Mouse (Mus musculus): ENCODE measurements around the gene Fggy. TPM values are rescaled to one million over a fixed set of nuclear protein-coding genes. Genes with fewer than 3 reads are reported as not detected.

Gene Fggy
- polyA plus RNA-seq, 1 experiment, result 22.2 TPM

- no peak overlapping the region for H3K4me3 ChIP-seq (ENCODE audit: low read depth, low read length)
- no peak overlapping the region for H3K27ac ChIP-seq (ENCODE audit: insufficient read depth, low read length)
- H3K27me3 ChIP-seq (ENCODE audit: control insufficient read depth, insufficient read depth, low read length, poor library complexity, severe bottlenecking), result no peaks in the 10 kb centered on the region
- no peaks in the 10 kb centered on the region for H3K36me3 ChIP-seq (ENCODE audit: control insufficient read depth, insufficient read depth, low read length, poor library complexity, severe bottlenecking)
- H3K9me3 ChIP-seq (replicated peaks; ENCODE audit: control insufficient read depth, insufficient read depth, low read length, poor library complexity, severe bottlenecking), result no peaks in the 10 kb centered on the region
- TF ChIP-seq EP300 (IDR thresholded peaks at IDR 0.05; ENCODE audit: insufficient read depth, low read depth, low read length) (no peak), POLR2A (IDR thresholded peaks at IDR 0.05; ENCODE audit: insufficient read depth, low read length) (no peak), CTCF (IDR thresholded peaks at IDR 0.05; ENCODE audit: low read depth, low read length) (no peak)
- no peak overlapping the region for H3K9ac ChIP-seq (ENCODE audit: low read depth, poor library complexity, severe bottlenecking)
- H3K4me1 ChIP-seq (ENCODE audit: control insufficient read depth, insufficient read depth, low read length), result peaks cover 2% of the 10 kb centered on the region
These were observed 181.4 kb downstream of the Fggy start for GRCm38 (mm10) chr4:95738725-95739124.

- no peak overlapping the region for H3K27ac ChIP-seq (ENCODE audit: insufficient read depth, low read length)
- TF ChIP-seq EP300 (IDR thresholded peaks at IDR 0.05; ENCODE audit: insufficient read depth, low read depth, low read length) (no peak), POLR2A (IDR thresholded peaks at IDR 0.05; ENCODE audit: insufficient read depth, low read length) (no peak), CTCF (IDR thresholded peaks at IDR 0.05; ENCODE audit: low read depth, low read length) (no peak)
- no peaks in the 10 kb centered on the region for H3K9me3 ChIP-seq (replicated peaks; ENCODE audit: control insufficient read depth, insufficient read depth, low read length, poor library complexity, severe bottlenecking)
- no peaks in the 10 kb centered on the region for H3K4me1 ChIP-seq (ENCODE audit: control insufficient read depth, insufficient read depth, low read length)
- no peaks in the 10 kb centered on the region for H3K27me3 ChIP-seq (ENCODE audit: control insufficient read depth, insufficient read depth, low read length, poor library complexity, severe bottlenecking)
- H3K9ac ChIP-seq (ENCODE audit: low read depth, poor library complexity, severe bottlenecking), result no peak overlapping the region
- H3K4me3 ChIP-seq (ENCODE audit: low read depth, low read length), result no peak overlapping the region
- H3K36me3 ChIP-seq (ENCODE audit: control insufficient read depth, insufficient read depth, low read length, poor library complexity, severe bottlenecking), result no peaks in the 10 kb centered on the region
These were observed 183.9 kb downstream of the Fggy start for GRCm38 (mm10) chr4:95741115-95741734.

- H3K9me3 ChIP-seq (replicated peaks; ENCODE audit: control insufficient read depth, insufficient read depth, low read length, poor library complexity, severe bottlenecking), result no peaks in the 10 kb centered on the region
- no peak overlapping the region for H3K4me3 ChIP-seq (ENCODE audit: low read depth, low read length)
- TF ChIP-seq POLR2A (IDR thresholded peaks at IDR 0.05; ENCODE audit: insufficient read depth, low read length), result no peak
- no peak for TF ChIP-seq CTCF (IDR thresholded peaks at IDR 0.05; ENCODE audit: low read depth, low read length)
- TF ChIP-seq EP300 (IDR thresholded peaks at IDR 0.05; ENCODE audit: insufficient read depth, low read depth, low read length), result no peak
- H3K4me1 ChIP-seq (ENCODE audit: control insufficient read depth, insufficient read depth, low read length), result no peaks in the 10 kb centered on the region
- no peaks in the 10 kb centered on the region for H3K27me3 ChIP-seq (ENCODE audit: control insufficient read depth, insufficient read depth, low read length, poor library complexity, severe bottlenecking)
- no peaks in the 10 kb centered on the region for H3K36me3 ChIP-seq (ENCODE audit: control insufficient read depth, insufficient read depth, low read length, poor library complexity, severe bottlenecking)
- no peak overlapping the region for H3K27ac ChIP-seq (ENCODE audit: insufficient read depth, low read length)
- no peak overlapping the region for H3K9ac ChIP-seq (ENCODE audit: low read depth, poor library complexity, severe bottlenecking)
These were observed 185.7 kb downstream of the Fggy start for GRCm38 (mm10) chr4:95742986-95743385.

- H3K9ac ChIP-seq (ENCODE audit: low read depth, poor library complexity, severe bottlenecking), result no peak overlapping the region
- H3K27me3 ChIP-seq (ENCODE audit: control insufficient read depth, insufficient read depth, low read length, poor library complexity, severe bottlenecking), result no peaks in the 10 kb centered on the region
- no peak overlapping the region for H3K4me3 ChIP-seq (ENCODE audit: low read depth, low read length)
- H3K36me3 ChIP-seq (ENCODE audit: control insufficient read depth, insufficient read depth, low read length, poor library complexity, severe bottlenecking), result no peaks in the 10 kb centered on the region
- H3K27ac ChIP-seq (ENCODE audit: insufficient read depth, low read length), result no peak overlapping the region
- no peaks in the 10 kb centered on the region for H3K4me1 ChIP-seq (ENCODE audit: control insufficient read depth, insufficient read depth, low read length)
- no peaks in the 10 kb centered on the region for H3K9me3 ChIP-seq (replicated peaks; ENCODE audit: control insufficient read depth, insufficient read depth, low read length, poor library complexity, severe bottlenecking)
- no peak for TF ChIP-seq POLR2A (IDR thresholded peaks at IDR 0.05; ENCODE audit: insufficient read depth, low read length)
- no peak for TF ChIP-seq CTCF (IDR thresholded peaks at IDR 0.05; ENCODE audit: low read depth, low read length)
- TF ChIP-seq EP300 (IDR thresholded peaks at IDR 0.05; ENCODE audit: insufficient read depth, low read depth, low read length), result no peak
These were observed 189.6 kb downstream of the Fggy start for GRCm38 (mm10) chr4:95746954-95747353.

GRCm38 (mm10) chr4:95747415-95748202 lies 190.3 kb downstream of the Fggy start:
- Histone ChIP-seq H3K36me3 (ENCODE audit: control insufficient read depth, insufficient read depth, low read length, poor library complexity, severe bottlenecking) (no peaks in the 10 kb centered on the region), H3K27ac (ENCODE audit: insufficient read depth, low read length) (no peak overlapping the region), H3K4me3 (ENCODE audit: low read depth, low read length) (no peak overlapping the region), H3K27me3 (ENCODE audit: control insufficient read depth, insufficient read depth, low read length, poor library complexity, severe bottlenecking) (no peaks in the 10 kb centered on the region), H3K9ac (ENCODE audit: low read depth, poor library complexity, severe bottlenecking) (no peak overlapping the region), H3K4me1 (ENCODE audit: control insufficient read depth, insufficient read depth, low read length) (no peaks in the 10 kb centered on the region), H3K9me3 (replicated peaks; ENCODE audit: control insufficient read depth, insufficient read depth, low read length, poor library complexity, severe bottlenecking) (no peaks in the 10 kb centered on the region)
- TF ChIP-seq CTCF (IDR thresholded peaks at IDR 0.05; ENCODE audit: low read depth, low read length) (no peak), POLR2A (IDR thresholded peaks at IDR 0.05; ENCODE audit: insufficient read depth, low read length) (no peak), EP300 (IDR thresholded peaks at IDR 0.05; ENCODE audit: insufficient read depth, low read depth, low read length) (no peak)

- no peak overlapping the region for H3K9ac ChIP-seq (ENCODE audit: low read depth, poor library complexity, severe bottlenecking)
- no peaks in the 10 kb centered on the region for H3K27me3 ChIP-seq (ENCODE audit: control insufficient read depth, insufficient read depth, low read length, poor library complexity, severe bottlenecking)
- no peak overlapping the region for H3K4me3 ChIP-seq (ENCODE audit: low read depth, low read length)
- TF ChIP-seq POLR2A (IDR thresholded peaks at IDR 0.05; ENCODE audit: insufficient read depth, low read length) (no peak), EP300 (IDR thresholded peaks at IDR 0.05; ENCODE audit: insufficient read depth, low read depth, low read length) (no peak), CTCF (IDR thresholded peaks at IDR 0.05; ENCODE audit: low read depth, low read length) (no peak)
- H3K9me3 ChIP-seq (replicated peaks; ENCODE audit: control insufficient read depth, insufficient read depth, low read length, poor library complexity, severe bottlenecking), result no peaks in the 10 kb centered on the region
- no peaks in the 10 kb centered on the region for H3K4me1 ChIP-seq (ENCODE audit: control insufficient read depth, insufficient read depth, low read length)
- no peak overlapping the region for H3K27ac ChIP-seq (ENCODE audit: insufficient read depth, low read length)
- H3K36me3 ChIP-seq (ENCODE audit: control insufficient read depth, insufficient read depth, low read length, poor library complexity, severe bottlenecking), result no peaks in the 10 kb centered on the region
These were observed 192.9 kb downstream of the Fggy start for GRCm38 (mm10) chr4:95750186-95750585.

Data from ES-Bruce4 (cell line).